17 mouse cellular contexts compared by ENCODE assay signal in genomic region chr5:119580798-119581197, GRCm38 (mm10).
"Had no signal": no experiment of that assay in that cellular context is flagged by ENCODE, and none has a peak within 500 bp of the region (broad histone marks: within the 10 kb centered on the region; RNA-seq: fewer than 3 reads in every experiment).

No protein-coding gene starts in this region.

- DNase-seq: lung, adult 18-20 months; lung, embryonic 14.5 days; lung, postnatal 14 days; retina, postnatal 1 day; right cerebral cortex, adult 18-20 months; right cerebral cortex, postnatal 25 days; right cerebral cortex, postnatal 4 days; spleen, adult 18-20 months; thymus, adult 18-20 months; thymus, postnatal 14 days; thymus, postnatal 36 days had no signal

- H3K4me3 ChIP-seq: megakaryocyte, embryonic 14.5 days; midbrain, embryonic 13.5 days; midbrain, embryonic 15.5 days; neural tube, embryonic 12.5 days had no signal

- H3K27me3 ChIP-seq: megakaryocyte, embryonic 14.5 days; midbrain, embryonic 13.5 days; midbrain, embryonic 15.5 days; neural tube, embryonic 12.5 days had no signal

- ATAC-seq: midbrain, embryonic 13.5 days; midbrain, embryonic 15.5 days had no signal

- H3K27ac ChIP-seq: macrophage; midbrain, embryonic 13.5 days; midbrain, embryonic 15.5 days; neural tube, embryonic 12.5 days had no signal

- H3K9me3 ChIP-seq: midbrain, embryonic 13.5 days; midbrain, embryonic 15.5 days; neural tube, embryonic 12.5 days had no signal

- H3K4me2 ChIP-seq: lung, embryonic 14.5 days; midbrain, embryonic 11.5 days; midbrain, embryonic 13.5 days; midbrain, embryonic 15.5 days; neural tube, embryonic 12.5 days had no signal

- H3K4me1 ChIP-seq: megakaryocyte, embryonic 14.5 days; midbrain, embryonic 13.5 days; midbrain, embryonic 15.5 days; neural tube, embryonic 12.5 days had no signal

- H3K36me3 ChIP-seq: midbrain, embryonic 13.5 days; midbrain, embryonic 15.5 days; neural tube, embryonic 12.5 days had no signal

- H3K9ac ChIP-seq: lung, embryonic 14.5 days; midbrain, embryonic 13.5 days; midbrain, embryonic 15.5 days; neural tube, embryonic 12.5 days had no signal
